Mouse (Mus musculus): ENCODE measurements around the gene Apbb2. TPM values are rescaled to one million over a fixed set of nuclear protein-coding genes. Genes with fewer than 3 reads are reported as not detected.

The Apbb2 gene
- polyA plus RNA-seq, 1 experiment: 1.2 TPM

DNA sequence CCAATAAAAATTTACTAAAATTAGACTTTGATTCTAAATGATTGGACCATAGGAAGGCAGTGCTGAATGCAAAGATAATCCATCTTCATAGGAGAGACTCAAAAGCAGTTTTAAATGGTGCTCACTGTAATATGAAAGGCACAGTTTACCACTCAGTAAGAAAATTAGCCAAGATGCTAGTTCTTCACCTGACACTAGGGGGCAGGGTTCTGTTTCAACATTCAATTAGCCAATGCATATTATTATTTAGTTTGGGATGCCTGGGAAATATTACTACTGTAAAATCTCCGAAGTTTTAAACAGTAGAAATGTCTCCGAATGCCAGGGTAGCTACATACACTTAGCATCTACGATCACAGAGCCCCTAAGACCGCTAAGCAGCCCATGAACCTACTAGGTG lies 194.7 kb downstream of the Apbb2 start:
- Histone ChIP-seq H3K4me1 (ENCODE audit: control insufficient read depth, insufficient read depth, low read length) (no peaks in the 10 kb centered on the region), H3K4me3 (ENCODE audit: control insufficient read depth, low read depth, low read length) (no peak overlapping the region), H3K36me3 (ENCODE audit: control insufficient read depth, insufficient read depth, low read length) (no peaks in the 10 kb centered on the region), H3K27ac (ENCODE audit: control insufficient read depth, insufficient read depth, low read depth, low read length) (no peak overlapping the region), H3K27me3 (ENCODE audit: control insufficient read depth, insufficient read depth, low read length) (no peaks in the 10 kb centered on the region)
- TF ChIP-seq POLR2A (IDR thresholded peaks at IDR 0.05; ENCODE audit: control insufficient read depth, low read depth, low read length): no peak
- TF ChIP-seq CTCF (IDR thresholded peaks at IDR 0.05; ENCODE audit: control insufficient read depth, insufficient read depth, insufficient replicate concordance, low read depth, low read length): no peak

DNA sequence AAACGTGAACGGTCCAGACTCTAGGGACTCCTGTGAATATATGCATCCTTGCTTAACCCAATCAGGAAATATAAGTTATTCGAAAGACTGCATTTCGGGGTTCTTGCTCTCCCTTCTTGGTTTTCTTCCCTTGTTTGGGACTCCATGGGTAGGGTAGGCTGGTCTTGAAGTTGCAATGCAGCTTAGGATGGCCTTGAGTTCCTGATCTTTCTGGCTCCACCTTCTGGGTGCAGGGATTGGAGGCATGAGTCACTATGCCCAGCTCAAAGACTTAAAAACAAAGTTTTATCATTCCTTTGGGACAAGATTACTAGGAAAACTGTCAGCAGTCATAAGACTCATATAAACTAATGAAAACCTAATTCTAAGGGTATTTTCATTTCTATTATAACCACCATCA lies 195.1 kb downstream of the Apbb2 start:
- TF ChIP-seq CTCF (IDR thresholded peaks at IDR 0.05; ENCODE audit: control insufficient read depth, insufficient read depth, insufficient replicate concordance, low read depth, low read length) (no peak), POLR2A (IDR thresholded peaks at IDR 0.05; ENCODE audit: control insufficient read depth, low read depth, low read length) (no peak)
- no peak overlapping the region for H3K4me3 ChIP-seq (ENCODE audit: control insufficient read depth, low read depth, low read length)

DNA sequence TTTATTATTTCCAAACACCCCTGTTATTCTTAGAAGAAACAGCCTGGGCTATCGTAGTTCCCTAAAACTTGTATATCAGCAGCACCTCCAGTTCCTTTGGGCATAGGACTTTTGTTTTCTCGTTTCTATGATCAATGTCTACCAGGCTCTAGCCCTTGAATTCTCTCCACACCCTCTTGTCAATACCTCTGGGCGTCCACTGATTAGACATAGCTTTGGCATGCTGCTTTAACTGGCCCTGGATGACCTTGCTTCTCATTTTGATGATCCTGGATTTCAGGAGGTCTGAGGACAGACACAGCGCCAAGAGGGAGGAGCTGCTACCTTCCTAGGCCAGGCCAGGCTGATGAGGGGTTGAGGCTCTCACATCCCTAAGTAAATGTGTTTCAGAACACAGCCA lies 196.6 kb downstream of the Apbb2 start:
- Histone ChIP-seq H3K36me3 (ENCODE audit: control insufficient read depth, insufficient read depth, low read length) (no peaks in the 10 kb centered on the region), H3K4me1 (ENCODE audit: control insufficient read depth, insufficient read depth, low read length) (no peaks in the 10 kb centered on the region), H3K27me3 (ENCODE audit: control insufficient read depth, insufficient read depth, low read length) (no peaks in the 10 kb centered on the region), H3K27ac (ENCODE audit: control insufficient read depth, insufficient read depth, low read depth, low read length) (no peak overlapping the region), H3K4me3 (ENCODE audit: control insufficient read depth, low read depth, low read length) (no peak overlapping the region)
- no peak for TF ChIP-seq CTCF (IDR thresholded peaks at IDR 0.05; ENCODE audit: control insufficient read depth, insufficient read depth, insufficient replicate concordance, low read depth, low read length)
- no peak for TF ChIP-seq POLR2A (IDR thresholded peaks at IDR 0.05; ENCODE audit: control insufficient read depth, low read depth, low read length)

More for the DNA sequence above, 195.1 kb downstream of the Apbb2 start:
- Histone ChIP-seq H3K36me3 (ENCODE audit: control insufficient read depth, insufficient read depth, low read length) (no peaks in the 10 kb centered on the region), H3K27ac (ENCODE audit: control insufficient read depth, insufficient read depth, low read depth, low read length) (no peak overlapping the region), H3K27me3 (ENCODE audit: control insufficient read depth, insufficient read depth, low read length) (no peaks in the 10 kb centered on the region), H3K4me1 (ENCODE audit: control insufficient read depth, insufficient read depth, low read length) (no peaks in the 10 kb centered on the region)

DNA sequence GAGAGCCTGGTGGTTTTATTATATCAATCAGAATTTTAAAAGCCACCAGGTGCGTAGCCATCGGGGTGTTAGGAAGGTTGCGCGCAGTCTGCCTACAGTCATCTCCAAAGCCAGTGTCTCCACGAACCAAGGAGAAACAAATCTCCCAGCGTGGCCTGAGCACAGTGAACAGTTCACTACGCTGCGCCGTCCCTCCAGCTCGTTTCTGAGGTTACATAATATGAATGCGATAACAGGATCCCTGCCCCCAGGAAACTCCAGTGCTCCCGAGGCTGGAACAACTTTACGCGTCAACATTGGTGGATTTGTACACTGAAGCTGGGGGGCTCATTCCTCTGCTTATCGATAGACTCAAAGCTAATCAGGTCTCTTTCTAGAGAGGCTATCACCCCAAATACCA lies 197.4 kb downstream of the Apbb2 start:
- Histone ChIP-seq H3K4me3 (ENCODE audit: control insufficient read depth, low read depth, low read length) (no peak overlapping the region), H3K27ac (ENCODE audit: control insufficient read depth, insufficient read depth, low read depth, low read length) (no peak overlapping the region), H3K36me3 (ENCODE audit: control insufficient read depth, insufficient read depth, low read length) (no peaks in the 10 kb centered on the region), H3K27me3 (ENCODE audit: control insufficient read depth, insufficient read depth, low read length) (no peaks in the 10 kb centered on the region), H3K4me1 (ENCODE audit: control insufficient read depth, insufficient read depth, low read length) (no peaks in the 10 kb centered on the region)
- TF ChIP-seq POLR2A (IDR thresholded peaks at IDR 0.05; ENCODE audit: control insufficient read depth, low read depth, low read length) (no peak), CTCF (IDR thresholded peaks at IDR 0.05; ENCODE audit: control insufficient read depth, insufficient read depth, insufficient replicate concordance, low read depth, low read length) (no peak)

DNA sequence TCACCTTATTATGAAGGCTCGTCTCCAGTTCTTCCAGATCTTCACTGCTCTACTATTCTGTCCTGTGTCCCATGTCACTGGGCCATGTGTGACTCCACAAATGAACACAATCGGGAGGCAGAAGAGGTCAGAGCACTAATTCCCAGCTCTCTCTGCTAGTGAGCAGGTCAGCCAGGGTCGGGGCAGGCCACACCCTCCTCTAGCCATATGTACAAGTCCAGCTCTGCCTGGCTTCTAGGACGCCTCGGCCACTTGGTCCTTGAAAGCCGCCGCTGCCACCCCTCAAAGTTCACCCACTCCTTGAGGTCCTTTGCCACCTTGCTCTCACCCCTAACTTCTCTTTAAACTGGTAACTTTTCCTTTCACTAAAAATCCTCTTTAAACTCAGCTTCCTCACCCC lies 198.6 kb downstream of the Apbb2 start:
- no peaks in the 10 kb centered on the region for H3K27me3 ChIP-seq (ENCODE audit: control insufficient read depth, insufficient read depth, low read length)
- TF ChIP-seq CTCF (IDR thresholded peaks at IDR 0.05; ENCODE audit: control insufficient read depth, insufficient read depth, insufficient replicate concordance, low read depth, low read length) (no peak), POLR2A (IDR thresholded peaks at IDR 0.05; ENCODE audit: control insufficient read depth, low read depth, low read length) (no peak)
- no peak overlapping the region for H3K4me3 ChIP-seq (ENCODE audit: control insufficient read depth, low read depth, low read length)
- no peak overlapping the region for H3K27ac ChIP-seq (ENCODE audit: control insufficient read depth, insufficient read depth, low read depth, low read length)
- no peaks in the 10 kb centered on the region for H3K36me3 ChIP-seq (ENCODE audit: control insufficient read depth, insufficient read depth, low read length)
- no peaks in the 10 kb centered on the region for H3K4me1 ChIP-seq (ENCODE audit: control insufficient read depth, insufficient read depth, low read length)

DNA sequence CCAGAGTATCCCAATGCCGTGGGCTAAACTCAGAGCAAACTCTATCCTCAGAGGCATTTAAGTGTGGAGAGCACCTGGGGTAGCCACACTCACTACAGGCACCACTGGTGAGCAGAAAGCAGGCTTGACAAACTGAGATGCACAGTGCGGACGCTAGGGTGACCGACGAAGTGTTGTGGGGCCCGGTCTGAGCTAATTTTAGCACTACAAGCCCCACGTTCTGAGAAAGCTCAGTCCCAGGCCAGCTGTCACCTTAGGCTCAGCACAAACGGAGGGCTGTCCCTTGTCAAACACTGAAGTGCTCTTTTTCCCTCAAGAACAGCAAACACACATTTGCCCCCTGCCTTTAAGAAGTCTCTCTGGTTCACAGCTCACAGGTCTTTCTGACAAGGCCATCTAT lies 201.3 kb downstream of the Apbb2 start:
- H3K4me1 ChIP-seq (ENCODE audit: control insufficient read depth, insufficient read depth, low read length): no peaks in the 10 kb centered on the region
- TF ChIP-seq CTCF (IDR thresholded peaks at IDR 0.05; ENCODE audit: control insufficient read depth, insufficient read depth, insufficient replicate concordance, low read depth, low read length): no peak
- no peak for TF ChIP-seq POLR2A (IDR thresholded peaks at IDR 0.05; ENCODE audit: control insufficient read depth, low read depth, low read length)
- H3K27me3 ChIP-seq (ENCODE audit: control insufficient read depth, insufficient read depth, low read length): no peaks in the 10 kb centered on the region
- no peak overlapping the region for H3K27ac ChIP-seq (ENCODE audit: control insufficient read depth, insufficient read depth, low read depth, low read length)
- H3K36me3 ChIP-seq (ENCODE audit: control insufficient read depth, insufficient read depth, low read length): no peaks in the 10 kb centered on the region
- H3K4me3 ChIP-seq (ENCODE audit: control insufficient read depth, low read depth, low read length): no peak overlapping the region

DNA sequence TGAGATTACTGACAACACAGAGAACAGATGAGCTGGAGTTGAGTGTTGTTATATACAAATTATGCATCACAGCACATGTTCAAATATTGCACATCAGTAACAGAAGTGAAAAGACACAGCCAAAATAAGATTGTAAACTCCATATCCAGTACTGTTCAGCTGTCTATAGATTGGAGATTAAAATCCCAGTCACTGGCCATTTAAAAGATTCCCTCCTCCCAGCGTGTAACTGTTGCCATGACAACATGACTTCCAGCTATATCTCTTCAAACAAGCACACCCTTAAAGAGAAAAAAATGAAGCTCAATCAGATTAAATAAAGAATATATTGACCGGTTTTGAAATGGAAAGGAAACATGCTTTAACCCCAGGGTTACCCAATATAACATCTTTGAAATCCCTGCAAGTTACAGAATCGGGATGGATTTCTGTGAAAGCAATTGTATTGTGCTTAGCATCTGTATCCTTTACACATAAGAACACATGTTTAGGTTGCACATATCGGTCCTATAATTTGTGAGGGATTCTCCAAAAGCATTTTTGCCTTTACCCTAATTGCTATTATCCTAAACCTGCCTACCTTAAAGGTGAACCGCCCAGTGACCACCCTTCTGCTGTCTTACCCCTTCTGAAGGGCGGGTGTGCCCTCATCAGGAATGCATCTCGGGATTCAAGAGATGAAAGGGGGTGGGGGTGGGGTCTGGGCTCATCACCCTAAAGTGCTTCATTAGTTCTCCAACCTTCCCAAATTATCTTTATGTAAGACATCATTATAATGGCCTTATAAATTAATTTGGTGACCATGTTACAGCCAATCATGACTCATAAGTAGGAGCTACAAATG lies 202.7 kb downstream of the Apbb2 start:
- no peaks in the 10 kb centered on the region for H3K36me3 ChIP-seq (ENCODE audit: control insufficient read depth, insufficient read depth, low read length)
- no peaks in the 10 kb centered on the region for H3K4me1 ChIP-seq (ENCODE audit: control insufficient read depth, insufficient read depth, low read length)
- no peaks in the 10 kb centered on the region for H3K27me3 ChIP-seq (ENCODE audit: control insufficient read depth, insufficient read depth, low read length)
- TF ChIP-seq POLR2A (IDR thresholded peaks at IDR 0.05; ENCODE audit: control insufficient read depth, low read depth, low read length) (no peak), CTCF (IDR thresholded peaks at IDR 0.05; ENCODE audit: control insufficient read depth, insufficient read depth, insufficient replicate concordance, low read depth, low read length) (no peak)
- no peak overlapping the region for H3K4me3 ChIP-seq (ENCODE audit: control insufficient read depth, low read depth, low read length)
- H3K27ac ChIP-seq (ENCODE audit: control insufficient read depth, insufficient read depth, low read depth, low read length): no peak overlapping the region
